Mouse (Mus musculus): ENCODE data around the gene Pgpep1. TPM values are rescaled to one million over a fixed set of nuclear protein-coding genes. Genes with fewer than 3 reads are reported as not detected.

Pgpep1 gene
- polyA plus RNA-seq, 1 experiment from 2014 or later = 84.2 TPM

DNA sequence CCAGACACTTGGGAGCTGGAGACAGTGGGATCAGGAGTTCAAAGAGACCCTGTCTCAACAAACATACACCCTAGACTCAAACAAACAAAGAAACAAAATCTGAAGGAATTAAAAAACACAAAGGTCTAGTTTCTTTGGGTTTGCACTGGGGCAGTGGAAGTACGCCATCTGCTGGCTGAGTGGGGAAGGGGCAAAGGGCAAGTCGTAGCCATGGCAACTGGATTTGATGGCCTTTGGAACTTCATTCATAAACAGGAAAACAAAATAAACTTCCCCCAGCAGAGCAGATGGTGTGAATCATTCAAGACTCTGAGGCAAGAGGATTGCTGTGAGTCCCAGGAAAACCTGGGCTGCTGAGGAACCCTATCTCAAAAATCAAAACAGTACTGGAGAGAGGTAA is 7.0 kb downstream of the Pgpep1 start:
- peak; percentile 88 for TF ChIP-seq CTCF (IDR thresholded peaks at IDR 0.05; ENCODE audit: low read depth)
- 55% methylated on average over 2 of the region's 2 CpGs for WGBS
- ATAC-seq (replicated peaks; ENCODE audit: low FRiP score, low read depth) (no peak; the same call in 1 of the 2 replicates), DNase-seq (ENCODE audit: low spot score) (peak; percentile 60)
- Histone ChIP-seq H3K4me2 (ENCODE audit: low read length) (no peak overlapping the region), H3K9ac (ENCODE audit: low read depth, low read length) (no peak overlapping the region), H3K4me1 (replicated peaks; ENCODE audit: insufficient read depth, low read length) (peaks cover 22% of the 10 kb centered on the region), H3K27ac (no peak overlapping the region), H3K4me3 (replicated peaks; ENCODE audit: low read depth, low read length) (no peak overlapping the region), H3K9me3 (replicated peaks; ENCODE audit: low read length) (no peaks in the 10 kb centered on the region), H3K36me3 (ENCODE audit: insufficient read depth, low read length) (peaks cover 46% of the 10 kb centered on the region), H3K27me3 (ENCODE audit: insufficient read depth, low read length) (no peaks in the 10 kb centered on the region)

GRCm38 (mm10) chr8:70650351-70650750 is 9.8 kb downstream of the Pgpep1 start:
- H3K27ac ChIP-seq = no peak overlapping the region
- H3K27me3 ChIP-seq (ENCODE audit: insufficient read depth, low read length) = no peaks in the 10 kb centered on the region
- no peak for TF ChIP-seq CTCF (IDR thresholded peaks at IDR 0.05; ENCODE audit: low read depth)
- no peak for DNase-seq (ENCODE audit: low spot score)
- peaks cover 37% of the 10 kb centered on the region for H3K36me3 ChIP-seq (ENCODE audit: insufficient read depth, low read length)
- H3K4me3 ChIP-seq (replicated peaks; ENCODE audit: low read depth, low read length) = no peak overlapping the region
- no peak for ATAC-seq (replicated peaks; ENCODE audit: low FRiP score, low read depth)
- no peak overlapping the region for H3K9ac ChIP-seq (ENCODE audit: low read depth, low read length)
- H3K4me2 ChIP-seq (ENCODE audit: low read length) = no peak overlapping the region
- H3K9me3 ChIP-seq (replicated peaks; ENCODE audit: low read length) = no peaks in the 10 kb centered on the region
- H3K4me1 ChIP-seq (replicated peaks; ENCODE audit: insufficient read depth, low read length) = peaks cover 40% of the 10 kb centered on the region
- WGBS = 94% methylated on average over 17 of the region's 17 CpGs

DNA sequence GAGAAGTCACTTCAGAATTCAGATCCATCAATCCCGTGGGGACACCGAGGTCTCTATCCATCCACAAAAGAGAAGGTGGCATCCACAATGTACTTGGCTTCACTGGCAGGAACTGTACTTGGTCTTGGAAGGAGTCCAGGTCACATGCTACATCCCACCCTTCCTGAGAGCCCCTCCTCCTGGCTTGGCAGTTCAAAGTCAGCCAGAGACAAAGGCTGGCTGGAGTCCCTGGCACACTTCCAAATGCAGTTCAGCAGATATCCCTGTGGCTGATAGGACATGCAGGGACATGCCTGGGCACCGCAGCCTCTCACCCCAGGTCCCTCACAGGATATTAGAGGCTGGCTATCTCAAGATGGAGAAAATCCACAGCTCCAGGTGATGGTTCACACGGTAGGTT is 10.9 kb downstream of the Pgpep1 start:
- no peak overlapping the region for H3K4me2 ChIP-seq (ENCODE audit: low read length)
- H3K9ac ChIP-seq (ENCODE audit: low read depth, low read length) = peak overlapping the region; percentile 18; the same call in 1 of the 2 replicates
- H3K36me3 ChIP-seq (ENCODE audit: insufficient read depth, low read length) = peaks cover 30% of the 10 kb centered on the region
- peak overlapping the region; percentile 67; the same call in 1 of the 2 replicates for H3K27ac ChIP-seq
- H3K4me1 ChIP-seq (replicated peaks; ENCODE audit: insufficient read depth, low read length) = peaks cover 43% of the 10 kb centered on the region
- no peak overlapping the region for H3K4me3 ChIP-seq (replicated peaks; ENCODE audit: low read depth, low read length)
- no peaks in the 10 kb centered on the region for H3K27me3 ChIP-seq (ENCODE audit: insufficient read depth, low read length)
- peak; percentile 85 for DNase-seq (ENCODE audit: low spot score)
- WGBS = 48% methylated on average over 4 of the region's 4 CpGs
- 0 out of 2 replicates have a peak, but pooled peaks have one; percentile 2 for TF ChIP-seq CTCF (IDR thresholded peaks at IDR 0.05; ENCODE audit: low read depth)
- peak; percentile 61 for ATAC-seq (replicated peaks; ENCODE audit: low FRiP score, low read depth)
- H3K9me3 ChIP-seq (replicated peaks; ENCODE audit: low read length) = no peaks in the 10 kb centered on the region

- Histone ChIP-seq H3K27me3 (ENCODE audit: insufficient read depth, low read length) (no peaks in the 10 kb centered on the region), H3K27ac (peak overlapping the region; percentile 67; the same call in 1 of the 2 replicates), H3K4me2 (ENCODE audit: low read length) (no peak overlapping the region), H3K9me3 (replicated peaks; ENCODE audit: low read length) (no peaks in the 10 kb centered on the region), H3K9ac (ENCODE audit: low read depth, low read length) (no peak overlapping the region), H3K36me3 (ENCODE audit: insufficient read depth, low read length) (peaks cover 26% of the 10 kb centered on the region), H3K4me1 (replicated peaks; ENCODE audit: insufficient read depth, low read length) (peaks cover 43% of the 10 kb centered on the region), H3K4me3 (replicated peaks; ENCODE audit: low read depth, low read length) (no peak overlapping the region)
- ATAC-seq (replicated peaks; ENCODE audit: low FRiP score, low read depth) = no peak
- TF ChIP-seq CTCF (IDR thresholded peaks at IDR 0.05; ENCODE audit: low read depth) = no peak
- WGBS = 57% methylated on average over 3 of the region's 3 CpGs
- DNase-seq (ENCODE audit: low spot score) = no peak
Measured at GRCm38 (mm10) chr8:70648921-70649320, 11.3 kb downstream of the Pgpep1 start.

DNA sequence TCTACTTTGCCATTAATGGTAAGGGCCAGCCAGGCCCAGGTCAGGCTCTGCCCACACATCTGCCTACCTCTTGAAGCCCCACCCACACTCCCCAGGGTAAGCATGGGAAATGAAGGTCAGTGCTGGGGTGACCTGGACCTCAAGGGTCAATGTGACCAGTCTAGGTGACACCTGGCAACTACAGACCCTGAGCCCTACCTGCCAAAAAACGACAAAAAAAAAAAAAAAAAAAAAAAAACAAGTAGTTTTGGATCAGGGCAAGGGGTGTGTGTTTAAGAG is 12.1 kb downstream of the Pgpep1 start:
- Histone ChIP-seq H3K4me1 (replicated peaks; ENCODE audit: insufficient read depth, low read length) (peaks cover 43% of the 10 kb centered on the region), H3K36me3 (ENCODE audit: insufficient read depth, low read length) (peaks cover 26% of the 10 kb centered on the region), H3K27me3 (ENCODE audit: insufficient read depth, low read length) (no peaks in the 10 kb centered on the region), H3K9me3 (replicated peaks; ENCODE audit: low read length) (no peaks in the 10 kb centered on the region), H3K9ac (ENCODE audit: low read depth, low read length) (no peak overlapping the region), H3K4me3 (replicated peaks; ENCODE audit: low read depth, low read length) (no peak overlapping the region), H3K4me2 (ENCODE audit: low read length) (no peak overlapping the region), H3K27ac (peak overlapping the region; percentile 67; the same call in 1 of the 2 replicates)
- ATAC-seq (replicated peaks; ENCODE audit: low FRiP score, low read depth) (no peak), DNase-seq (ENCODE audit: low spot score) (no peak)
- no peak for TF ChIP-seq CTCF (IDR thresholded peaks at IDR 0.05; ENCODE audit: low read depth)
- WGBS = 13% methylated on average over 1 of the region's 1 CpGs

- whole genome bisulfite sequencing = 33% methylated on average over 7 of the region's 8 CpGs
- Histone ChIP-seq H3K9ac (ENCODE audit: low read depth, low read length) (peak overlapping the region; percentile 32; the same call in 1 of the 2 replicates), H3K4me2 (ENCODE audit: low read length) (no peak overlapping the region), H3K4me1 (replicated peaks; ENCODE audit: insufficient read depth, low read length) (peaks cover 43% of the 10 kb centered on the region), H3K36me3 (ENCODE audit: insufficient read depth, low read length) (peaks cover 24% of the 10 kb centered on the region), H3K27me3 (ENCODE audit: insufficient read depth, low read length) (no peaks in the 10 kb centered on the region), H3K9me3 (replicated peaks; ENCODE audit: low read length) (no peaks in the 10 kb centered on the region), H3K27ac (peak overlapping the region; percentile 67), H3K4me3 (replicated peaks; ENCODE audit: low read depth, low read length) (no peak overlapping the region)
- DNase-seq (ENCODE audit: low spot score) (peak; percentile 55), ATAC-seq (replicated peaks; ENCODE audit: low FRiP score, low read depth) (peak; percentile 34)
- TF ChIP-seq CTCF (IDR thresholded peaks at IDR 0.05; ENCODE audit: low read depth) = no peak
Measured at GRCm38 (mm10) chr8:70647343-70648163, 12.6 kb downstream of the Pgpep1 start.
